25 mouse cellular contexts compared by ENCODE assay signal in genomic region chr14:122000346-122001105, GRCm38 (mm10). TPM values are rescaled to one million over a fixed set of nuclear protein-coding genes. Genes with fewer than 3 reads are reported as not detected.
DNase-seq lines count a peak whose midpoint lies in the region; ATAC-seq and TF ChIP-seq lines count a peak whose summit lies in the region.
"Had no signal": no experiment of that assay in that cellular context is flagged by ENCODE, and none has a peak within 500 bp of the region (broad histone marks: within the 10 kb centered on the region; RNA-seq: fewer than 3 reads in every experiment).

No protein-coding gene starts in this region.

- H3K36me3 ChIP-seq in kidney, adult 2 months (ENCODE audit: control insufficient read depth, insufficient read depth, low read length): no peaks in the 10 kb centered on the region
- H3K36me3 ChIP-seq in midbrain, embryonic 14.5 days (ENCODE audit: control insufficient read depth, insufficient read depth, low read length): peaks cover 15% of the 10 kb centered on the region
- H3K36me3 ChIP-seq in midbrain, embryonic 16.5 days (ENCODE audit: control insufficient read depth, insufficient read depth, low read length): no peaks in the 10 kb centered on the region

- no peak for ATAC-seq in midbrain, embryonic 14.5 days (ENCODE audit: low FRiP score, low TSS enrichment)
- no peak for ATAC-seq in midbrain, embryonic 16.5 days
- peak; percentile 66 for ATAC-seq in activated CD4-positive, CD25-positive, alpha-beta regulatory T cell, adult 4 months

- no peak for TF ChIP-seq POLR2A in kidney, adult 2 months (IDR thresholded peaks at IDR 0.05; ENCODE audit: low read depth, low read length)

- H3K27me3 ChIP-seq in kidney, adult 2 months (replicated peaks; ENCODE audit: control insufficient read depth, insufficient read depth, low read length): no peaks in the 10 kb centered on the region
- no peaks in the 10 kb centered on the region for H3K27me3 ChIP-seq in midbrain, embryonic 14.5 days (ENCODE audit: control insufficient read depth, insufficient read depth, low read length)
- no peaks in the 10 kb centered on the region for H3K27me3 ChIP-seq in midbrain, embryonic 16.5 days (ENCODE audit: control insufficient read depth, insufficient read depth, low read depth, low read length)
- H3K27me3 ChIP-seq: CH12.LX; neural tube, embryonic 12.5 days had no signal

- DNase-seq in heart, adult 11 months: peak; percentile 86
- no peak for DNase-seq in heart, postnatal 4 days
- DNase-seq in kidney, adult 2 months: peak; percentile 37
- no peak for DNase-seq in kidney, adult 18-20 months
- DNase-seq in midbrain, embryonic 14.5 days: peak; percentile 19
- DNase-seq in cerebellum, postnatal 10 days: no peak
- DNase-seq: cerebellum, adult 2 months had no signal

- H3K9ac ChIP-seq in midbrain, embryonic 14.5 days (replicated peaks; ENCODE audit: low read length): no peak overlapping the region
- no peak overlapping the region for H3K9ac ChIP-seq in midbrain, embryonic 16.5 days (ENCODE audit: low read depth, low read length)
- H3K9ac ChIP-seq: liver, embryonic 14.5 days; neural tube, embryonic 12.5 days had no signal

- no peak overlapping the region for H3K4me2 ChIP-seq in midbrain, embryonic 14.5 days (ENCODE audit: low read length)
- H3K4me2 ChIP-seq in midbrain, embryonic 16.5 days (ENCODE audit: low read length): no peak overlapping the region
- H3K4me2 ChIP-seq: neural tube, embryonic 12.5 days had no signal

- 69% methylated on average over 17 of the region's 17 CpGs for WGBS in kidney, adult 2 months
- 91% methylated on average over 17 of the region's 17 CpGs for WGBS in midbrain, embryonic 14.5 days
- WGBS in midbrain, embryonic 16.5 days: 86% methylated on average over 17 of the region's 17 CpGs

- no peaks in the 10 kb centered on the region for H3K9me3 ChIP-seq in midbrain, embryonic 14.5 days (ENCODE audit: control insufficient read depth, low read length)
- H3K9me3 ChIP-seq in midbrain, embryonic 16.5 days (replicated peaks; ENCODE audit: control insufficient read depth, low read length, poor library complexity, severe bottlenecking): no peaks in the 10 kb centered on the region
- H3K9me3 ChIP-seq: embryonic facial prominence, embryonic 10.5 days; neural tube, embryonic 12.5 days had no signal

- peaks cover 3% of the 10 kb centered on the region; the same call in 1 of the 2 replicates for H3K4me1 ChIP-seq in kidney, adult 2 months (ENCODE audit: control insufficient read depth, insufficient read depth, low read length)
- 0 out of 2 replicates have a peak, but pooled peaks cover 2% of the 10 kb centered on the region for H3K4me1 ChIP-seq in midbrain, embryonic 14.5 days (ENCODE audit: control insufficient read depth, insufficient read depth, low read length)
- H3K4me1 ChIP-seq in midbrain, embryonic 16.5 days (ENCODE audit: control insufficient read depth, insufficient read depth, low read length): no peaks in the 10 kb centered on the region
- H3K4me1 ChIP-seq: embryonic facial prominence, embryonic 10.5 days; neural tube, embryonic 12.5 days had no signal

- 0 out of 2 replicates have a peak overlapping the region, but pooled peaks have one; percentile 30 for H3K27ac ChIP-seq in kidney, adult 2 months (ENCODE audit: insufficient read depth, low read depth, low read length)
- H3K27ac ChIP-seq in midbrain, embryonic 14.5 days (replicated peaks; ENCODE audit: low read depth, low read length): 0 out of 2 replicates have a peak overlapping the region, but pooled peaks have one; percentile 8
- H3K27ac ChIP-seq in midbrain, embryonic 16.5 days (ENCODE audit: low read length): no peak overlapping the region
- H3K27ac ChIP-seq: embryonic facial prominence, embryonic 10.5 days; kidney, postnatal 0 days; liver, embryonic 14.5 days; neural tube, embryonic 12.5 days had no signal

- no peak overlapping the region for H3K4me3 ChIP-seq in kidney, adult 2 months (ENCODE audit: insufficient read depth, low read depth, low read length)
- no peak overlapping the region for H3K4me3 ChIP-seq in midbrain, embryonic 14.5 days (replicated peaks; ENCODE audit: low read depth, low read length)
- no peak overlapping the region for H3K4me3 ChIP-seq in midbrain, embryonic 16.5 days (ENCODE audit: low read depth, low read length)
- H3K4me3 ChIP-seq: embryonic facial prominence, embryonic 10.5 days; neural tube, embryonic 12.5 days had no signal

- TF ChIP-seq CTCF in kidney, adult 2 months (conservative IDR thresholded peaks at IDR 0.05; ENCODE audit: insufficient read depth, insufficient read length, low read depth, low read length): no peak

RNA-seq across cellular contexts. Expression of gene Timm8a2, which starts 33.9 kb away (rescaled TPM):
- not detected for total RNA-seq in heart, postnatal 4 days (2021)
- polyA plus RNA-seq in kidney, adult 2 months (2012; rRNA removed): 0.18 TPM in 1 of 2 replicates, not detected in the other
- polyA plus RNA-seq in midbrain, embryonic 14.5 days (2014; fragmentation: Nextera tagmentation; extraction: Ambion mirVana): not detected in 2 replicates
- polyA plus RNA-seq in midbrain, embryonic 16.5 days (2015; fragmentation: Nextera tagmentation; extraction: Ambion mirVana): not detected in 2 replicates
- polyA plus RNA-seq in activated CD4-positive, CD25-positive, alpha-beta regulatory T cell, adult 4 months (2017; shearing (Covaris generic)): not detected
- total RNA-seq: adrenal gland, postnatal 4 days; CH12.LX; common myeloid progenitor, adult 5-6 weeks; gastrocnemius, adult 8-10 months; granulocyte monocyte progenitor cell, adult 5-6 weeks; heart, postnatal 10 days; layer of hippocampus, adult 8-10 months; left cerebral cortex, postnatal 25 days; MEL; monocyte, adult 5-6 weeks had no signal
- polyA plus RNA-seq: embryonic facial prominence, embryonic 10.5 days; forebrain, embryonic 11.5 days; kidney, postnatal 0 days; liver, embryonic 14.5 days; lung, embryonic 16.5 days; neural tube, embryonic 12.5 days had no signal

RNA-seq across cellular contexts. Expression of gene Gpr183, which starts 35.5 kb away (rescaled TPM):
- 1 to 10 TPM; 2.8 to 3.3 TPM for total RNA-seq in heart, postnatal 4 days (2021)
- polyA plus RNA-seq in kidney, adult 2 months (2012; rRNA removed): 0.65 and 1.7 TPM in 2 replicates
- polyA plus RNA-seq in midbrain, embryonic 14.5 days (2014; fragmentation: Nextera tagmentation; extraction: Ambion mirVana): 0.67 and 0.72 TPM in 2 replicates
- 0.76 and 0.89 TPM in 2 replicates for polyA plus RNA-seq in midbrain, embryonic 16.5 days (2015; fragmentation: Nextera tagmentation; extraction: Ambion mirVana)
- polyA plus RNA-seq in activated CD4-positive, CD25-positive, alpha-beta regulatory T cell, adult 4 months (2017; shearing (Covaris generic)): 100 to 1,000 TPM; 104 to 118 TPM

Comparison
In these comparisons a context has a peak if more than half of its experiments do, and no peak if none do; other contexts are left out.
1. DNase-seq: peak in heart, adult 11 months (single experiment), kidney, adult 2 months (single experiment) and midbrain, embryonic 14.5 days (single experiment); none in heart, postnatal 4 days (single experiment), kidney, adult 18-20 months (single experiment) and cerebellum, postnatal 10 days (0 of 2).
2. RNA of gene Gpr183, which starts 35.5 kb away (polyA plus RNA-seq): 104 to 118 TPM in activated CD4-positive, CD25-positive, alpha-beta regulatory T cell, adult 4 months; 0.65 to 1.7 TPM in kidney, adult 2 months, 0.76 to 0.89 TPM in midbrain, embryonic 16.5 days and 0.67 to 0.72 TPM in midbrain, embryonic 14.5 days; every median in the first group is over 10 times any median in the second.